Mouse (Mus musculus) megakaryocyte, embryonic 14.5 days (primary cell): ENCODE measurements around the gene Hsp90aa1.

Experiments
- FLI1 ChIP-seq: IDR thresholded peaks from 2 replicates; pipeline ENCODE4 v1.6.1; 2012; ENCODE audit warnings: low read length, inconsistent platforms, mixed read lengths
- GATA1 ChIP-seq: IDR thresholded peaks from 3 replicates; pipeline ENCODE4 v1.6.1; 2012; ENCODE audit warnings: mixed read lengths, low read length, inconsistent platforms, borderline replicate concordance

GRCm38 (mm10) chr12:110706337-110707231 is 4.1 kb upstream of the Hsp90aa1 start:
- TF ChIP-seq FLI1 (no peak), GATA1 (no peak)
